Mouse (Mus musculus) monocyte, adult 2 months (primary cell): Measurements from ENCODE around the gene Gm49337.

Experiments used
- DNase-seq, 2 experiments: peaks; one replicate each; pipeline ENCODE4 v3.0.0; 2022; ENCODE audit warnings: low spot score in 2 of 2, low read depth in 1 of 2

Gene Gm49337

DNA sequence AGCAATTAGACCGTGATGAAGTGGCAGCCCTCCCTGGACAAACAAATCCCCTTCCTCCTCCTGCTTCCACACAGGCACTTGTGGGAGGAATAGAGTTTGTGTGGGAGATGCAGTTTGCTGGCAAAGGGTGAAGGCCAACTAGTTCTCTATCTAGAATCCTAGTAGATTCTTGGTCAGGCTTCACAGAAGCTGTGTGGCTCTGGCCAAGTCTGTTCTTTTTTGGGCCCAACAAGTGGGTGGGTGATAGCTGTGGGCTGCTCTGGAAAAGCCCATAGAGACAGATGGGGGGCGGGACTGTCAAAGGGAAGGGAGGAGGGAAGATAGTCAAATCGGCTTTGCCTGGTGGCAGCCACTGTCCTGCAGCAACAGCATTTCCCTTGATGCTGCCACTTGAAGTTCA is 12.4 kb upstream of the Gm49337 start:
- DNase-seq = no peak

- no peak for DNase-seq
These were observed 11.0 kb upstream of the Gm49337 start for GRCm38 (mm10) chr4:116162142-116162541.

- DNase-seq = no peak
These were observed 8.2 kb upstream of the Gm49337 start for GRCm38 (mm10) chr4:116164759-116165554.

DNA sequence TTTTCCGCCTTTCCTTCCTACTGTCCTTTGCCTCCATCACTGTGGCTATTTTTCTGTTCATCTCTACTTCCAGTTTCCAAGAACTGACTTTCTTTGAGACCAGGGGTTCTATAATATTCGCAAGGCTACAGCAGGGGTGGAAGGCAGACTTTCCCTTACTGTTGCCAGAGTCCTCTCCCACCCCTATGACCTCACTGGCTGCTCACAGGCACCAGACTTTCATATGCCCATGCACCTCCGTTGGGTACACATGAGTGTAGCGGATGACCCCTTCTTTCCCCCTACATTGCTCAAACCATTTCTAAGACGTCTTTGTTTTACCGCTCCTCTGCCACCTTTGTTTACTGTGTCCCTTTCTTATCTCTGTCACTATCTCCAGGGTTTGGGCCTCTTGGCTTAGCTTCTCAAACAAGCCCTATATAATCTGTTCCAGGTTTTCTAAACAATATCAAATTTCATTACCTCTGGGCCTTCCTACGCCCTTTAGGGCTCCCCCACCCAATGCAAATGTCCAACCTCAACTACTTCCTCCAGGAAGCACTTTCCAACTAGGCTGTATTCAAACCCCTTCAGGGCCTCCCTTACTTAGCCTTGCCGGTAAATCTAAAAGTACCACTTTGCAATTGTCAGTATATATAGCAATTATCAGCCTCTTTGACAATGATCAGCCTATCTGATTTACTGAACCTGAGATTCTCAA is 7.3 kb upstream of the Gm49337 start:
- DNase-seq = no peak

GRCm38 (mm10) chr4:116167404-116167803 is 5.8 kb upstream of the Gm49337 start, which contains the start of gene Tspan1:
Gene Tspan1, minus strand, starts transcription at chr4:116167601.
- DNase-seq = no peak

GRCm38 (mm10) chr4:116168617-116169352 is 4.4 kb upstream of the Gm49337 start:
- peak in 1 of 2 experiments; percentile 43 for DNase-seq

GRCm38 (mm10) chr4:116169353-116169672 is 3.9 kb upstream of the Gm49337 start:
- no peak for DNase-seq

DNA sequence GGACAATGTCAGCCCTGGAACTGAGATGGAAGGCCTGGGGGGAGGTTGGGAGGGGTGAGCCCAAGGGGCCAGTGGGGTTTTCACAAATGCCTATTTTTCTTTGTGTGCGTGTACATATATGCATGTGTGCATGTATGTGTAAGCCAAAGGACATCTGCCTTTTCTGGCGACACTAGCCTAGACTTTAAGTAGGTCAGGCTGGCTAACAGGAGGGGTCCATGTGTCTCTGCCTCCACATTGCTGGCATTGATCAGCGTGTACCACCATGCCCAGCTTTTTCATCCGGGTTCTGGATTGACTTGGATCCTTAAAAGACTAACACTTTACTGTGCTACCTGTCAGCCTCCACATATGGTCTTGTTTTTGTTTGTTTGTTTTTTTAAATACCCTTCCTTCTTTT is 568 bp downstream of the Gm49337 start:
- no peak for DNase-seq

GRCm38 (mm10) chr4:116174466-116175116 is 1.4 kb downstream of the Gm49337 start:
- no peak for DNase-seq

GRCm38 (mm10) chr4:116175136-116175535 is 2.0 kb downstream of the Gm49337 start:
- DNase-seq = no peak

GRCm38 (mm10) chr4:116175711-116176542 is 2.7 kb downstream of the Gm49337 start:
- DNase-seq = no peak

- DNase-seq = no peak
These were observed 3.4 kb downstream of the Gm49337 start for GRCm38 (mm10) chr4:116176543-116176988.

DNA sequence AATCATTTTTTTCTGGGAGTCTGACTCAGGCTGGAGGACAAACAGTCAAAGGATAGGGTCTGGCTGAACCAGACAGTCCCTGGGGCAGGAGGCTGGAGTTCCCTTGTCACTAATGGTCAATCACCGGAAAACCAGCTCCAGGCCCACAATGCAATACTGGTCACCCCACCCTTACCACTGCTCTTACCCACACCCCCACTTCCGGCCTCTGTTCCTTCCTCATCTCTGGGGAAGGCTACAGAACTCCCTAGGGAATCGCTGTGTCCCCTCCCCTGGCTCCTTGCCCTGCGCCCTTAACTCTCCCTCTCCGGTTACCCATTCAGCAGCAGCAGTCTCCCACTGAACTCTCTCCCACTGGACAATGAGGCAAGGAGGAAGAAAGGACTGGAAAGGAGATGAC is 4.0 kb downstream of the Gm49337 start:
- DNase-seq = no peak

- no peak for DNase-seq
These were observed 8.9 kb downstream of the Gm49337 start for GRCm38 (mm10) chr4:116182079-116182478.

GRCm38 (mm10) chr4:116182745-116183144 is 9.6 kb downstream of the Gm49337 start:
- no peak for DNase-seq

GRCm38 (mm10) chr4:116185083-116185482 is 11.9 kb downstream of the Gm49337 start:
- no peak for DNase-seq

DNA sequence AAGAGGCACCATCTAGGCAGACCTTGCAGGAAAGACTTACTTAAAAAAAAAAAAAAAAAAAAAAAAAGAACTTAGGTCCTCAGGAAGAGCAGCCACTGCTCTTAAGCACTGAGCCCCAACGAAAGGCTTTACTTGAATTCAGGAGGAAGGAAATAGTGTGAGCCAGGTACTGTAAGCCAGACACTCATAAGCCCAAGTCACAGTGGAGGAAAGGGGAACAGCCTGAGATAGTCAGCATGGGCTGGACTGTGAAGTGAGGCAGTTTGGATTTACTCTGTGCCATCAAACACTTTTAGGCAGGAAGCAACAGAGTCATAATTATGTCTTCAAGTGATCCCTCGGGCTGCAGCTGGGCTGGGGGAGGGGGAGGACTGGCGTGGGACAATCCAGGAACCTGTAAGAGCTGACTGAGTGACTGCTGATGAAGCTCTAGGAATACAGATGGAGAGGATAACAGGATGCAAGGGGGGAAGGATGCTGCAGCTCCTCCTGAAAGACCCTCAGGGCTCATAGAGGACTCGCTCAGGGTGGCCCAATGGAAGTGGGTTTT is 19.2 kb downstream of the Gm49337 start:
- DNase-seq = no peak

DNA sequence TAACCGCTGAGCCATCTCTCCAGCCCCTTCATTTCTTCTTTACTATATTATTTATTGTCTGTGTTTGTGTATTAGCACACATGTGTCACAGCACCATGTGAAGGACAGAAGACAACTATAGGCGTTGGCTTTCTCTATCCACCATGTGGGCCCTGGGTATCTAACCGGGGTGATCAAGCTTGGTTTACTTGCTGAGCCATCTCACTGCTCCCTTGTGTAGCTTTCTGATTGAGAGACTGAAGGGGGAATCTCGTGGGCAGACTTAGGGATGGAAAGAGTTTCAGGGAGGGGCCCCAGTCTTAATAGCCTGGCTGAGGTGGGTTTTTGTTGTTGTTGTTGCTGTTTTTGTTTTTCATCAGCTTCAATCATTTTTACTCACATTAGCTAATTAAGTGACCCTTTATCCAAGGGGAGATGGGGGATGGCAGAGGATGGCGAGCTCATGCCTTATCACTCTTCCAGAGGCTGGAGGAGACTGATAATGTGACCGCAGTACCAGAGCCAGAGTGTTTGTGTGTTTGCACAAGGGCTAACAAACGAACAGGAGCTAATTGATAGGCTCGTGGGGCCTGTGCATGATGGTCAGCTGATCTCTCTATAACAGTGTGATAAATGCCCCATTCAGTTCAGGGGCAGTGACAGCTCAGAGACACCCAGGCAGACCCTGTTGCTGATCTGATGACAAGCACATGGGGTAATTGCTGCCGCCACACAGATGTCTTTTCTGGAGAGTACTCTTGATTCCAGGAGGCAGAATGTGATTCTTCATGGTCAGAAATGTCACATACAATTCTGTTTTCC is 20.6 kb downstream of the Gm49337 start:
- no peak for DNase-seq

DNA sequence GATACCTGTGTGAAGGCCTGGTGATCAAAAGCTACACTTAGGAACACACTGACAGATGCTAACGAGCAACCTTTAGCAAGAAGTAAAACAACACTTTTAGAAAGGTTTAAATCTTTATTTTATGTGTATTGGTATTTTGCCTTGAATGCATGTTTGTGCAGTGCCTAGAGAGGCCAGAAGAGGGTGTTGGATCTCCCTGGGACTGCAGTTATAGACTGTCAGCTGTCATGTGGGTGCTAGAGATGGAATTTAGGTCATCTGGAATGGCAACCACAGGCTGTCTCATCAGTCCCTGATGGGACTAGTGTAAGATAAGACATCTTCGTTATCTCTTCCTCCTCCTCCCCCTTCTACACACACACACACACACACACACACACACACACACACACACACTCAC is 25.2 kb downstream of the Gm49337 start:
- DNase-seq = no peak
